Mouse (Mus musculus): ENCODE measurements around the gene Plek. TPM values are rescaled to one million over a fixed set of nuclear protein-coding genes. Genes with fewer than 3 reads are reported as not detected.

The Plek gene
- polyA plus RNA-seq, 1 experiment: 0.36 TPM

DNA sequence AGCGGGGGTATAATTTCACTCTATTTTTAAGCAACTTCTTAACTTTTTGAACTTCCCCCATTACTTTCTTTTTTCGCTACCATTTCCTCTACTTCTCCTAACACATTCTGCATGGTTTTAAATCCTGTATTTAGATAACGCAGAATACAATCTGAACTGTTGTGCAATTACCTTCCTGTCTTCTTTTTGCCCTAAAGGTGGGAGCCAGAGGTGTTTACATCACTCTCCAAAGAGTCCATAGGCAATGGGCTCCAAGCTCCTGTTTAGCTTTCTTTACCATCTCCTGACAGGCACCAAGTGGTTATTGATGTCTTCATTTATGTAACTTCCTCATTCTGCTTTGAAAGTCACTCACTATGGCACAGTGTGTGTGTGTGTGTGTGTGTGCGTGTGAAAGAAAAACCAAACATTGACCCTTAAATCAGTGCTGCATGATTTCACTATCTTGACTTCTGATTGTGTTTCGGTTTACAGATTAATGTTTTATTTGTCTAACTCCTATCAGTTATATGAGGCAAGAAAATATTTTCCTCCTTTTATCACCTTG is 73.9 kb downstream of the Plek start:
- Histone ChIP-seq H3K36me3 (ENCODE audit: control insufficient read depth, insufficient read depth) (no peaks in the 10 kb centered on the region), H3ac (ENCODE audit: control insufficient read depth, insufficient read length, low read depth) (no peak overlapping the region), H3K27me3 (ENCODE audit: control insufficient read depth, insufficient read depth, insufficient read length) (no peaks in the 10 kb centered on the region), H3K79me3 (ENCODE audit: low read depth) (no peaks in the 10 kb centered on the region), H3K79me2 (ENCODE audit: control insufficient read depth, insufficient read depth) (no peaks in the 10 kb centered on the region), H3K4me3 (ENCODE audit: insufficient read depth, poor library complexity, severe bottlenecking) (no peak overlapping the region)
- TF ChIP-seq USF1 (IDR thresholded peaks at IDR 0.05; ENCODE audit: low read depth) (no peak), CEBPB (IDR thresholded peaks at IDR 0.05; ENCODE audit: low read depth) (no peak), MYOG (IDR thresholded peaks at IDR 0.05; ENCODE audit: control insufficient read depth, extremely low read depth, insufficient read length) (no peak), MAX (IDR thresholded peaks at IDR 0.05) (no peak), MYOD1 (IDR thresholded peaks at IDR 0.05; ENCODE audit: control insufficient read depth, insufficient read length, low read depth) (no peak), FOSL1 (IDR thresholded peaks at IDR 0.05; ENCODE audit: insufficient read depth, low read length, poor library complexity, severe bottlenecking) (no peak), CTCF (IDR thresholded peaks at IDR 0.05; ENCODE audit: control insufficient read depth, insufficient read depth, insufficient read length) (no peak)

DNA sequence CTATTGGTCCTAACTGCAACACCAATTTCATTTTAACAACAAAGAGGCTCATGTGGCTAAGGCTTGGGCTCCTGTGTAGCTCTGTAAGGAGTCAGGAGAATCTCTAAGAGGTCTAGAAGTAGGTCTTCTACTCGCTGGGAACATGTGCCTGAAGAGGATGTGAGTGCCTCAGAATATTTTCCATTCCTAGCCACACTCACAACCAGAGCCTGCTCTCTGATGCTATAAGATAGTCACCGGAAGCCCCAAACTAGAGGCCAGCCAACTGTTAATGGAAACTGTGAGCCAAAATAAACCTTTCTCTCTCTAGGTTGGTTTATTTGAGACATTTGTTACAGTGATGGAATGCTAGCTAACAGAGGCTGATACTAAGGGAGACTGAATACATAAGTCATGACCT is 74.6 kb downstream of the Plek start:
- Histone ChIP-seq H3K36me3 (ENCODE audit: control insufficient read depth, insufficient read depth) (no peaks in the 10 kb centered on the region), H3K79me2 (ENCODE audit: control insufficient read depth, insufficient read depth) (no peaks in the 10 kb centered on the region), H3K4me3 (ENCODE audit: insufficient read depth, poor library complexity, severe bottlenecking) (no peak overlapping the region), H3K27me3 (ENCODE audit: control insufficient read depth, insufficient read depth, insufficient read length) (no peaks in the 10 kb centered on the region), H3K79me3 (ENCODE audit: low read depth) (no peaks in the 10 kb centered on the region), H3ac (ENCODE audit: control insufficient read depth, insufficient read length, low read depth) (no peak overlapping the region)
- TF ChIP-seq CEBPB (IDR thresholded peaks at IDR 0.05; ENCODE audit: low read depth): no peak
- TF ChIP-seq FOSL1 (IDR thresholded peaks at IDR 0.05; ENCODE audit: insufficient read depth, low read length, poor library complexity, severe bottlenecking): no peak
- no peak for TF ChIP-seq CTCF (IDR thresholded peaks at IDR 0.05; ENCODE audit: control insufficient read depth, insufficient read depth, insufficient read length)
- no peak for TF ChIP-seq MYOG (IDR thresholded peaks at IDR 0.05; ENCODE audit: control insufficient read depth, extremely low read depth, insufficient read length)
- no peak for TF ChIP-seq MYOD1 (IDR thresholded peaks at IDR 0.05; ENCODE audit: control insufficient read depth, insufficient read length, low read depth)
- TF ChIP-seq MAX (IDR thresholded peaks at IDR 0.05): no peak
- TF ChIP-seq USF1 (IDR thresholded peaks at IDR 0.05; ENCODE audit: low read depth): no peak

DNA sequence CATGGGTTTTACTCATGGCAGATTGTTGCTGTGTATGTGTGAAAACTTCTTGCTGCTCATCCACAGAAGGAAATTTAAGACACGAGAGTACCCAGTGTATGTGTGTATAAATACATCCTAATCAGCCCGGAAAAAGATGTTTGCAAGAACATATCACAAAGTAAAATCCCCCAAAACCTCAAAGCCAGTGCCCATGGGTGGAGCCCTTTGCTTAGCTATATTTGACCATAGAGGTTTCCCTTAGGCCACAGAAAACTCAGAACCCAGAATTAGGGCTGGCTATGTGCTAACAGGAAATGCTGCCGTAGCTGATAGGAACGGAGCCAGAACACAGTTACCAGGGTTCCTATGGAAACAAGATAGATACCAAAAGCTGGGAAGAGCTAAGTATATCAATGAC is 75.2 kb downstream of the Plek start:
- Histone ChIP-seq H3K4me3 (ENCODE audit: insufficient read depth, poor library complexity, severe bottlenecking) (no peak overlapping the region), H3ac (ENCODE audit: control insufficient read depth, insufficient read length, low read depth) (no peak overlapping the region), H3K27me3 (ENCODE audit: control insufficient read depth, insufficient read depth, insufficient read length) (no peaks in the 10 kb centered on the region), H3K79me2 (ENCODE audit: control insufficient read depth, insufficient read depth) (no peaks in the 10 kb centered on the region), H3K79me3 (ENCODE audit: low read depth) (no peaks in the 10 kb centered on the region), H3K36me3 (ENCODE audit: control insufficient read depth, insufficient read depth) (no peaks in the 10 kb centered on the region)
- TF ChIP-seq FOSL1 (IDR thresholded peaks at IDR 0.05; ENCODE audit: insufficient read depth, low read length, poor library complexity, severe bottlenecking): no peak
- no peak for TF ChIP-seq MYOG (IDR thresholded peaks at IDR 0.05; ENCODE audit: control insufficient read depth, extremely low read depth, insufficient read length)
- TF ChIP-seq USF1 (IDR thresholded peaks at IDR 0.05; ENCODE audit: low read depth): no peak
- no peak for TF ChIP-seq CEBPB (IDR thresholded peaks at IDR 0.05; ENCODE audit: low read depth)
- no peak for TF ChIP-seq CTCF (IDR thresholded peaks at IDR 0.05; ENCODE audit: control insufficient read depth, insufficient read depth, insufficient read length)
- TF ChIP-seq MAX (IDR thresholded peaks at IDR 0.05): no peak
- no peak for TF ChIP-seq MYOD1 (IDR thresholded peaks at IDR 0.05; ENCODE audit: control insufficient read depth, insufficient read length, low read depth)

DNA sequence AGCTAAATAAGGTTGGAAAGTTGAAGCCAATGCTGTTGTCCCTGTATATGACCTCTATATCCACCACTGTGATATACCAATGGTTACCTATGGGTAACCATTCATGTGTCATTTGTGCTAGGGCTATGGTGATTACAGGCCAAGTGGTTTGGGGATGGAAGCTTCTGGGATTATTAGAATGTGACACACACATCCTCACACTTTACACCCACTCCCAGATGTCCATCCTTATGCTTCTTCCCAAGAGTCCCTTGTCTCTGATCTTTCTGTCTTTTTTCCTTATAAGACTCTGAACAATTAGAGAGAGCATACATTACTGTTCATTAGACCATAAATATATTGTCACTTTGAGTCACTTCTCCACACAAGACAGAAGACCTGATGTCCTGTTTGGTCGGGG is 79.1 kb downstream of the Plek start:
- Histone ChIP-seq H3ac (ENCODE audit: control insufficient read depth, insufficient read length, low read depth) (no peak overlapping the region), H3K36me3 (ENCODE audit: control insufficient read depth, insufficient read depth) (no peaks in the 10 kb centered on the region), H3K4me3 (ENCODE audit: insufficient read depth, poor library complexity, severe bottlenecking) (no peak overlapping the region), H3K27me3 (ENCODE audit: control insufficient read depth, insufficient read depth, insufficient read length) (no peaks in the 10 kb centered on the region), H3K79me3 (ENCODE audit: low read depth) (no peaks in the 10 kb centered on the region), H3K79me2 (ENCODE audit: control insufficient read depth, insufficient read depth) (no peaks in the 10 kb centered on the region)
- TF ChIP-seq MYOD1 (IDR thresholded peaks at IDR 0.05; ENCODE audit: control insufficient read depth, insufficient read length, low read depth) (no peak), CTCF (IDR thresholded peaks at IDR 0.05; ENCODE audit: control insufficient read depth, insufficient read depth, insufficient read length) (no peak), MYOG (IDR thresholded peaks at IDR 0.05; ENCODE audit: control insufficient read depth, extremely low read depth, insufficient read length) (no peak), USF1 (IDR thresholded peaks at IDR 0.05; ENCODE audit: low read depth) (no peak), CEBPB (IDR thresholded peaks at IDR 0.05; ENCODE audit: low read depth) (no peak), MAX (IDR thresholded peaks at IDR 0.05) (no peak), FOSL1 (IDR thresholded peaks at IDR 0.05; ENCODE audit: insufficient read depth, low read length, poor library complexity, severe bottlenecking) (no peak)

GRCm38 (mm10) chr11:16972027-16972426 is 80.2 kb downstream of the Plek start:
- H3K79me2 ChIP-seq (ENCODE audit: control insufficient read depth, insufficient read depth): no peaks in the 10 kb centered on the region
- no peak for TF ChIP-seq MYOG (IDR thresholded peaks at IDR 0.05; ENCODE audit: control insufficient read depth, extremely low read depth, insufficient read length)
- TF ChIP-seq FOSL1 (IDR thresholded peaks at IDR 0.05; ENCODE audit: insufficient read depth, low read length, poor library complexity, severe bottlenecking): no peak
- TF ChIP-seq USF1 (IDR thresholded peaks at IDR 0.05; ENCODE audit: low read depth): no peak
- TF ChIP-seq MYOD1 (IDR thresholded peaks at IDR 0.05; ENCODE audit: control insufficient read depth, insufficient read length, low read depth): no peak
- TF ChIP-seq MAX (IDR thresholded peaks at IDR 0.05): no peak
- TF ChIP-seq CEBPB (IDR thresholded peaks at IDR 0.05; ENCODE audit: low read depth): no peak
- no peak for TF ChIP-seq CTCF (IDR thresholded peaks at IDR 0.05; ENCODE audit: control insufficient read depth, insufficient read depth, insufficient read length)

More at GRCm38 (mm10) chr11:16972027-16972426, 80.2 kb downstream of the Plek start:
- Histone ChIP-seq H3ac (ENCODE audit: control insufficient read depth, insufficient read length, low read depth) (no peak overlapping the region), H3K4me3 (ENCODE audit: insufficient read depth, poor library complexity, severe bottlenecking) (no peak overlapping the region), H3K79me3 (ENCODE audit: low read depth) (no peaks in the 10 kb centered on the region), H3K27me3 (ENCODE audit: control insufficient read depth, insufficient read depth, insufficient read length) (no peaks in the 10 kb centered on the region), H3K36me3 (ENCODE audit: control insufficient read depth, insufficient read depth) (no peaks in the 10 kb centered on the region)
